Mouse (Mus musculus) liver, embryonic 14.5 days (tissue): ENCODE measurements at regions not wholly inside any gene's neighbourhood (a gene's known extent, or its start where the extent isn't known, plus 50 kb on each side); places are given as distances from the start of the nearest gene placed in this dataset.

Experiments
- ATAC-seq: fragments of 200-750 bp; cut with Nextera tagmentation; 2 replicates; pipeline ENCODE4 v1.8.0; 2017; ENCODE audit warnings: moderate number of reproducible peaks, mild to moderate bottlenecking, moderate library complexity; ENCODE audit not compliant: insufficient read depth
- DNase-seq, 3 experiments: peaks; one replicate each; pipeline ENCODE4 v3.0.0-alpha.2; 2012 to 2013; ENCODE audit warnings: low read depth in 3 of 3, low spot score in 3 of 3
- H3K27ac ChIP-seq: fragments of 300-500 bp; sonication (generic); 2 replicates; pipeline ENCODE4 v1.5.1; 2014; ENCODE audit warnings: moderate library complexity, mild to moderate bottlenecking, control low read depth, inconsistent platforms
- H3K27me3 ChIP-seq: fragments of 300-500 bp; sonication (generic); 2 replicates; pipeline ENCODE4 v1.6.1; 2014; ENCODE audit warnings: mild to moderate bottlenecking, low read length, moderate library complexity; ENCODE audit not compliant: control insufficient read depth, insufficient read depth
- H3K36me3 ChIP-seq: fragments of 300-500 bp; sonication (generic); replicated peaks from 2 replicates; pipeline ENCODE4 v1.6.1; 2014; ENCODE audit warnings: low read depth; ENCODE audit not compliant: control insufficient read depth, insufficient read depth
- H3K4me1 ChIP-seq, 2 experiments: fragments of 200-500 bp in 1 of 2; fragments of 300-500 bp in 1 of 2; sonication (generic) in 1 of 2; replicated peaks; 2 replicates each; pipeline ENCODE4 v1.6.1; 2012 to 2014; ENCODE audit warnings: antibody characterized with exemption in 1 of 2, inconsistent platforms in 1 of 2, low read length in 1 of 2; ENCODE audit not compliant: control insufficient read depth in 2 of 2, insufficient read depth in 2 of 2
- H3K4me2 ChIP-seq: fragments of 300-500 bp; sonication (generic); 2 replicates; pipeline ENCODE4 v1.6.1; 2014; ENCODE audit warnings: low read depth, mild to moderate bottlenecking, control low read depth, moderate library complexity
- H3K4me3 ChIP-seq, 2 experiments: fragments of 200-500 bp in 1 of 2; fragments of 300-500 bp in 1 of 2; sonication (generic) in 1 of 2; 2 replicates each; pipeline ENCODE4 v1.5.1; 2012 to 2014; ENCODE audit warnings: low read depth in 2 of 2, low read length in 2 of 2, mild to moderate bottlenecking in 2 of 2, control low read depth in 1 of 2, inconsistent platforms in 1 of 2, moderate library complexity in 1 of 2; ENCODE audit not compliant: insufficient read depth in 1 of 2
- H3K9ac ChIP-seq: fragments of 300-500 bp; sonication (generic); replicated peaks from 2 replicates; pipeline ENCODE4 v1.6.1; 2014; ENCODE audit warnings: mild to moderate bottlenecking, control low read depth, moderate library complexity
- H3K9me3 ChIP-seq: fragments of 300-500 bp; sonication (generic); 2 replicates; pipeline ENCODE4 v1.6.1; 2016; ENCODE audit warnings: low read length, mixed read lengths; ENCODE audit not compliant: control insufficient read depth
- CTCF ChIP-seq: IDR thresholded peaks from 2 replicates; pipeline ENCODE4 v1.5.1; 2016; ENCODE audit warnings: antibody characterized with exemption, low read depth, control low read depth
- EP300 ChIP-seq: IDR thresholded peaks from 2 replicates; pipeline ENCODE4 v1.6.1; 2016; ENCODE audit warnings: antibody characterized with exemption, low read depth
- WGBS: fragments of 180-500 bp; shearing (Covaris S2); extraction: QIAGEN DNeasy Blood & Tissue Kit; methylation state at CpG from one replicate; pipeline ENCODE4 v1.1.7; 2014; ENCODE audit not compliant: insufficient replicate concordance; 5-methylcytosine and 5-hydroxymethylcytosine counted together

DNA sequence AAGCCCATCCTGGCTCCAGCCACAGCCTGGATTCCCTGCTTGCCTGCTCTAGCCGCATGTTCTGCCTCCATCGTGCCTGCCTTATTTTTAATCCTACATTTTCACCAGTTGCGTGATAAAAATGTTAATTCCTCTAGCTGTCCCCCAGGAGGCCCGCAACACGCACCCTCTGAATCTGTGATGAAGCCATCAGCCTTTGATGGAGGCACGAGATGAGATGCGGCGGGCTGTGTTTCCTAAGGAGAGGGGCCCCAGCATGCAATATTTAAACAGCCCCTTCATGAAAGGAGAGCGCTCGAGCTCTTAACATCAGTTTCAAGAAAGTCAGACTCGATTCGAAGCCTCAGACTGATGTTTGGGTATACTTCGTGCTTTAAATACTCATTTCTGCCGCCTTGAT, 76.3 kb downstream of the Nptx2 start:
- H3K4me3 ChIP-seq, result no peak overlapping the region
- ATAC-seq (no peak), DNase-seq (no peak)
- no peaks in the 10 kb centered on the region; the same call in 1 of the 2 replicates for H3K9me3 ChIP-seq
- H3K4me2 ChIP-seq, result no peak overlapping the region
- no peak overlapping the region for H3K9ac ChIP-seq
- H3K36me3 ChIP-seq, result no peaks in the 10 kb centered on the region
- 79% methylated on average over 14 of the region's 14 CpGs for WGBS
- H3K4me1 ChIP-seq, result no peaks in the 10 kb centered on the region; a peak in 1 of 4 replicates
- TF ChIP-seq EP300 (no peak), CTCF (no peak)
- H3K27me3 ChIP-seq, result no peaks in the 10 kb centered on the region
- H3K27ac ChIP-seq, result no peak overlapping the region

DNA sequence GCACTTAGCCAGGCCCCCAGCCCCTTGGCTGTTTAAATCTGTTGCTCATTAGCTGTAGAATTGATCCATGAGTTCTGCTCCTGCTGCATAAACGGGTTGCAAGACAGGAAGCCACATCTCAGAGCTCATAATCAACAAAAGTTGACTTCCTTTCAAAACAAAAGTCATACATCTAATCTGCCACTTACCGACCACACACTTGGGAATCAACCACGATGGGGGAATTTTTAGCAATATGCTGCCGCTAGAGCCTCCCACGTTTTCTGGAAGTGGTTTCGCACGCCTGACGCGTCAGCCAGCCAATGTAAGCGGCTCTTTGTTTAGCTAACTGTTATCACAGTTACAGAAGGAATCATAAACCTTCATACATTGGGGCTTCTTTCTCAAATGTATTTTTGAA, 77.7 kb downstream of the Nptx2 start:
- Histone ChIP-seq H3K4me2 (no peak overlapping the region), H3K9ac (no peak overlapping the region), H3K9me3 (no peaks in the 10 kb centered on the region; the same call in 1 of the 2 replicates), H3K4me3 (no peak overlapping the region), H3K4me1 (no peaks in the 10 kb centered on the region; a peak in 1 of 4 replicates), H3K36me3 (no peaks in the 10 kb centered on the region), H3K27ac (no peak overlapping the region), H3K27me3 (no peaks in the 10 kb centered on the region)
- DNase-seq, result no peak
- TF ChIP-seq CTCF, result no peak
- TF ChIP-seq EP300, result no peak
- 13% methylated on average over 10 of the region's 10 CpGs for WGBS
- ATAC-seq, result no peak

DNA sequence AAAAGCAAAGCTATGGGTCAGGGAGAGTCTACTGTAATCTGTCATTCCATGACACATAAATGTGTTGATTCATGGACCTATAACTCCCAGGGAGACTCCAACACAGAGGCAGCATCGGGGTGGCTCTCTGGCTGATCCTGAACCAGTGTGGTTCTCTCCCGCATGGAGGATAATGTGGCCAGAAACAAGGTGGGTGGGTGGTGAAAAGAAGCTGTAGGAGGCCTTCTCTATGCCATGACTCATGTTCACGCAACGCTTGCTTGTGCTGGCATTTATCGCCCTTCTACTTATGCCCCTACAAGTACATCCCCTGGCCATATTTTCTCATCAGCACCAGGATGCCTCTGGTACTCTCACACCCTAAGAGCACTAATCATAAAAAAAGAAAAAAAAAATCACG, 86.6 kb downstream of the Nptx2 start:
- H3K36me3 ChIP-seq, result no peaks in the 10 kb centered on the region
- no peaks in the 10 kb centered on the region for H3K4me1 ChIP-seq
- 68% methylated on average over 6 of the region's 6 CpGs for WGBS
- DNase-seq (no peak), ATAC-seq (no peak)
- H3K9me3 ChIP-seq, result no peaks in the 10 kb centered on the region
- H3K9ac ChIP-seq, result no peak overlapping the region
- no peak overlapping the region for H3K4me3 ChIP-seq
- TF ChIP-seq CTCF (no peak), EP300 (no peak)
- no peak overlapping the region for H3K4me2 ChIP-seq
- no peaks in the 10 kb centered on the region for H3K27me3 ChIP-seq
- no peak overlapping the region for H3K27ac ChIP-seq

DNA sequence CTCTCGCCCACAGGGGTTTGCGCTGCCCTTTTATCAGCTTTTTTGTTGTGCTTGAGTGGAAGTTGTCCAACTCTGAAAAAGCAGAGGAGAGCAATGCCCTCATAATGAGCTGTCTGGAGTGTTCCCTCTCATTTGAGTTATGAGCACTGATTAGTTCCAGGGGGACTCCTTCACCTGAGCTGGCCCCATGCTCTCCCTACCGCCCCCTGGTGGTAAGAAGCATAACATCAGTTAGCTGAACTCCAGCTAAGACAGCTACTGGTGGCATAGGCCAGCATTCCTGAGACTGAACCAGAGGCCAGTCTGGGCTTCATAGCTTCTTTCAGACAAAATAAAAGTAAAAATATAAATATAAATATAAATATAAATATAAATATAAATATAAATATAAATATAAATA, 92.9 kb downstream of the Nptx2 start:
- H3K36me3 ChIP-seq, result no peaks in the 10 kb centered on the region
- ATAC-seq, result no peak
- no peak overlapping the region for H3K27ac ChIP-seq
- H3K4me1 ChIP-seq, result no peaks in the 10 kb centered on the region
- H3K4me2 ChIP-seq, result no peak overlapping the region
- no peaks in the 10 kb centered on the region for H3K27me3 ChIP-seq
- no peak for DNase-seq
- no peak overlapping the region for H3K4me3 ChIP-seq
- no peaks in the 10 kb centered on the region for H3K9me3 ChIP-seq
- 53% methylated on average over 3 of the region's 3 CpGs for WGBS
- no peak overlapping the region for H3K9ac ChIP-seq
- TF ChIP-seq EP300 (no peak), CTCF (peak; percentile 60)

DNA sequence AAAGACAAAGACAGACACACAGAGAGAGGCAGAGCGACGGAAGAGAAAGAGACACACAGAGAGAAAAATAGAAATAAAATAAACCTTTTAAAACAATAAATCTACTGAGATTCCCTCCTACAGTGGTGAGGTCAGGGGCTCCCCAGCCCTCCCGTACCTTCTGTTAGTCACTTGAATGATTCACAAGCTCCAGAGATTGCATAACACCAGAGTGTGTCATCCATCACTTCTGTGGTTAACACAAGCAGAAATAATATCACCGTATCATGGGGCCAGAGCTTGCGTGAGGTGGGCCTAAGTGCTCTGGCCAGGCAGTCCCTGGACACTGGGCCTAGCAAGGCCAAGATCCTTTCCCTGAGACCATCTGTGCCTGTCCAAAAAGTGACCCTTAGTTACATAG, 93.9 kb downstream of the Nptx2 start:
- DNase-seq (no peak), ATAC-seq (no peak)
- Histone ChIP-seq H3K36me3 (no peaks in the 10 kb centered on the region), H3K4me3 (no peak overlapping the region), H3K27me3 (no peaks in the 10 kb centered on the region), H3K9me3 (no peaks in the 10 kb centered on the region), H3K9ac (no peak overlapping the region), H3K27ac (no peak overlapping the region), H3K4me2 (no peak overlapping the region), H3K4me1 (no peaks in the 10 kb centered on the region)
- WGBS, result 61% methylated on average over 5 of the region's 5 CpGs
- TF ChIP-seq EP300 (no peak), CTCF (no peak)

DNA sequence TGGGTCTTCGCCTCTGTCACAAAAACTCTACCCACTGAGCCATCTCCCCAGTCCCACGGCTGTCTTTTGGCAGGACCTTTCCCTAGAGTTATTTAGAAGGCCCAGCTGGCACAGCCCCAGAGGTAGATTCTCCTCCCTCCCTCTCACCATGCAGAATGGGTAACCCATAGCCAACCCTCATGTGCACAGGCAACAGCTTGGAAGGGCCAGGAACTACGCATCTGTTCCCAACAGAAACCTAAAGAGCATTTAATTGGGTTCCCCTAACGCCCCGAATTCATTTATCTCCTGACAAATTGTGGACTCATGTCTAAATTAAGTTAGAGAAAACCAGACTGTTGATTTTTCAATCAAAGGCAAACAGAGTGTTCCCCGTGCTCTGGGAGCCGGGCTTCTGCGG, 97.1 kb downstream of the Nptx2 start:
- Histone ChIP-seq H3K27ac (no peak overlapping the region), H3K9ac (no peak overlapping the region), H3K4me3 (no peak overlapping the region), H3K9me3 (no peaks in the 10 kb centered on the region), H3K4me2 (no peak overlapping the region), H3K4me1 (no peaks in the 10 kb centered on the region), H3K36me3 (no peaks in the 10 kb centered on the region), H3K27me3 (no peaks in the 10 kb centered on the region)
- no peak for TF ChIP-seq EP300
- no peak for TF ChIP-seq CTCF
- no peak for DNase-seq
- 64% methylated on average over 8 of the region's 8 CpGs for WGBS
- ATAC-seq, result no peak
